Mouse (Mus musculus) layer of hippocampus, adult 9-11 months (tissue): ENCODE results near the gene Pilrb2.
"Not testable (repeated sequence)": the region's sequence is repeated elsewhere in the genome, so short reads cannot be mapped to it uniquely, and the experiment has no call there.

Source experiments
- DNase-seq: peaks from one replicate; pipeline ENCODE4 v3.0.0; 2022

Gene Pilrb2

GRCm38 (mm10) chr5:137871644-137872380 lies at the start of gene Pilrb2:
Gene Pilrb2 (minus strand): TSS chr5:137871815.
- DNase-seq: not testable (repeated sequence)

GRCm38 (mm10) chr5:137915550-137915949 lies 43.9 kb upstream of the Pilrb2 start:
- no peak for DNase-seq

GRCm38 (mm10) chr5:137914508-137914907 lies 42.9 kb upstream of the Pilrb2 start:
- DNase-seq: no peak

- DNase-seq: no peak
Measured at GRCm38 (mm10) chr5:137909564-137910262, 38.1 kb upstream of the Pilrb2 start.

- DNase-seq: no peak
Measured at GRCm38 (mm10) chr5:137897812-137898211, 26.2 kb upstream of the Pilrb2 start.

- no peak for DNase-seq
Measured at GRCm38 (mm10) chr5:137892954-137893353, 21.3 kb upstream of the Pilrb2 start.

GRCm38 (mm10) chr5:137887666-137888065 lies 16.1 kb upstream of the Pilrb2 start:
- DNase-seq: no peak

- peak; percentile 32 for DNase-seq
Measured at GRCm38 (mm10) chr5:137885894-137886293, 14.3 kb upstream of the Pilrb2 start.

GRCm38 (mm10) chr5:137883345-137883744 lies 11.7 kb upstream of the Pilrb2 start:
- no peak for DNase-seq

- DNase-seq: no peak
Measured at GRCm38 (mm10) chr5:137882922-137883321, 11.3 kb upstream of the Pilrb2 start.

- DNase-seq: peak; percentile 14
Measured at GRCm38 (mm10) chr5:137877860-137878259, 6.2 kb upstream of the Pilrb2 start.

GRCm38 (mm10) chr5:137875054-137875453 lies 3.4 kb upstream of the Pilrb2 start:
- no peak for DNase-seq

- DNase-seq: not testable (repeated sequence)
Measured at GRCm38 (mm10) chr5:137872381-137872702, 727 bp upstream of the Pilrb2 start.

GRCm38 (mm10) chr5:137868600-137868999 lies 3.0 kb downstream of the Pilrb2 start:
- DNase-seq: not testable (repeated sequence)

GRCm38 (mm10) chr5:137864008-137864407 lies 7.6 kb downstream of the Pilrb2 start:
- DNase-seq: not testable (repeated sequence)

GRCm38 (mm10) chr5:137857960-137858710 lies 13.5 kb downstream of the Pilrb2 start, which contains the start of gene Pilrb1:
Gene Pilrb1 (minus strand): TSS chr5:137858106.
- DNase-seq: not testable (repeated sequence)

GRCm38 (mm10) chr5:137856870-137857269 lies 14.7 kb downstream of the Pilrb2 start:
- DNase-seq: not testable (repeated sequence)

- DNase-seq: not testable (repeated sequence)
Measured at GRCm38 (mm10) chr5:137854907-137855306, 16.7 kb downstream of the Pilrb2 start.

GRCm38 (mm10) chr5:137850313-137850712 lies 21.3 kb downstream of the Pilrb2 start:
- DNase-seq: not testable (repeated sequence)

GRCm38 (mm10) chr5:137837110-137837509 lies 34.5 kb downstream of the Pilrb2 start:
- DNase-seq: not testable (repeated sequence)

GRCm38 (mm10) chr5:137836611-137837010 lies 35.0 kb downstream of the Pilrb2 start:
- no peak for DNase-seq

- DNase-seq: not testable (repeated sequence)
Measured at GRCm38 (mm10) chr5:137835966-137836520, 35.6 kb downstream of the Pilrb2 start, which contains the start of gene Pilra. Gene Pilra (minus strand): TSS chr5:137836281.

- no peak for DNase-seq
Measured at GRCm38 (mm10) chr5:137833500-137833899, 38.1 kb downstream of the Pilrb2 start.
